Mouse (Mus musculus) MEL-GATA-1-ER (cell line): ENCODE measurements around the gene Rpp14.
"Not testable (repeated sequence)": the region's sequence is repeated elsewhere in the genome, so short reads cannot be mapped to it uniquely, and the experiment has no call there.

ENCODE experiments used
- DNase-seq: peaks from one replicate; pipeline ENCODE4 v3.0.0-alpha.2; 2012; ENCODE audit warnings: low read depth; ENCODE audit errors: extremely low read depth

The Rpp14 gene

GRCm38 (mm10) chr14:8114306-8114705 is 34.1 kb downstream of the Rpp14 start:
- no peak for DNase-seq

- DNase-seq = no peak
Measured at GRCm38 (mm10) chr14:8114756-8115155, 34.6 kb downstream of the Rpp14 start.

- no peak for DNase-seq
Measured at GRCm38 (mm10) chr14:8115772-8116171, 35.6 kb downstream of the Rpp14 start.

- no peak for DNase-seq
Measured at GRCm38 (mm10) chr14:8117371-8117770, 37.2 kb downstream of the Rpp14 start.

- no peak for DNase-seq
Measured at GRCm38 (mm10) chr14:8119454-8119853, 39.3 kb downstream of the Rpp14 start.

- DNase-seq = no peak
Measured at GRCm38 (mm10) chr14:8119904-8120303, 39.7 kb downstream of the Rpp14 start.

GRCm38 (mm10) chr14:8123141-8123540 is 43.0 kb downstream of the Rpp14 start:
- no peak for DNase-seq

GRCm38 (mm10) chr14:8123611-8124010 is 43.4 kb downstream of the Rpp14 start:
- DNase-seq = not testable (repeated sequence)

- no peak for DNase-seq
Measured at GRCm38 (mm10) chr14:8124046-8124881, 44.1 kb downstream of the Rpp14 start.

GRCm38 (mm10) chr14:8127971-8128370 is 47.8 kb downstream of the Rpp14 start:
- DNase-seq = no peak

- DNase-seq = no peak
Measured at GRCm38 (mm10) chr14:8132789-8133188, 52.6 kb downstream of the Rpp14 start.

- DNase-seq = no peak
Measured at GRCm38 (mm10) chr14:8134234-8134633, 54.1 kb downstream of the Rpp14 start.

- DNase-seq = no peak
Measured at GRCm38 (mm10) chr14:8135130-8135529, 55.0 kb downstream of the Rpp14 start.

- DNase-seq = no peak
Measured at GRCm38 (mm10) chr14:8139724-8140710, 59.9 kb downstream of the Rpp14 start.

GRCm38 (mm10) chr14:8141131-8141530 is 61.0 kb downstream of the Rpp14 start:
- DNase-seq = no peak
